7 mouse cellular contexts compared by ENCODE assay signal in genomic region chr10:81106113-81106721, GRCm38 (mm10). TPM values are rescaled to one million over a fixed set of nuclear protein-coding genes. Genes with fewer than 3 reads are reported as not detected.
DNase-seq lines count a peak whose midpoint lies in the region; ATAC-seq and TF ChIP-seq lines count a peak whose summit lies in the region.

No protein-coding gene starts in this region.

- TF ChIP-seq POLR2A in limb, embryonic 14.5 days (IDR thresholded peaks at IDR 0.05; ENCODE audit: borderline replicate concordance, extremely low read depth, insufficient read depth, insufficient read length), result no peak
- TF ChIP-seq POLR2A in spleen, adult 2 months (IDR thresholded peaks at IDR 0.05; ENCODE audit: low read depth, low read length), result no peak

- no peaks in the 10 kb centered on the region for H3K27me3 ChIP-seq in embryonic facial prominence, embryonic 11.5 days (ENCODE audit: control insufficient read depth, insufficient read depth, low read length)
- no peaks in the 10 kb centered on the region for H3K27me3 ChIP-seq in limb, embryonic 14.5 days (ENCODE audit: control insufficient read depth, insufficient read depth, low read length)
- H3K27me3 ChIP-seq in midbrain, embryonic 16.5 days (ENCODE audit: control insufficient read depth, insufficient read depth, low read depth, low read length), result no peaks in the 10 kb centered on the region
- H3K27me3 ChIP-seq in spleen, adult 2 months (ENCODE audit: control insufficient read depth, insufficient read depth, low read length), result no peaks in the 10 kb centered on the region

- under 1% methylated on average over 35 of the region's 35 CpGs for WGBS in embryonic facial prominence, embryonic 11.5 days
- under 1% methylated on average over 34 of the region's 35 CpGs for WGBS in limb, embryonic 14.5 days
- WGBS in midbrain, embryonic 16.5 days, result under 1% methylated on average over 35 of the region's 35 CpGs
- 1% methylated on average over 35 of the region's 35 CpGs for WGBS in spleen, adult 2 months

- no peak for TF ChIP-seq CTCF in spleen, adult 2 months (IDR thresholded peaks at IDR 0.05; ENCODE audit: extremely low read depth, insufficient read depth, insufficient read length, insufficient replicate concordance)

- ATAC-seq in embryonic facial prominence, embryonic 11.5 days (replicated peaks; ENCODE audit: insufficient number of reproducible peaks, low FRiP score, low TSS enrichment, low read depth), result peak; percentile 81
- ATAC-seq in limb, embryonic 14.5 days (ENCODE audit: low FRiP score, low read depth), result peak; percentile 92
- ATAC-seq in midbrain, embryonic 16.5 days, result peak; percentile 86

- peaks cover 5% of the 10 kb centered on the region for H3K4me1 ChIP-seq in embryonic facial prominence, embryonic 11.5 days (ENCODE audit: control insufficient read depth, insufficient read depth, low read length)
- peaks cover 17% of the 10 kb centered on the region for H3K4me1 ChIP-seq in limb, embryonic 14.5 days (ENCODE audit: control insufficient read depth, insufficient read depth, low read length)
- peaks cover 18% of the 10 kb centered on the region for H3K4me1 ChIP-seq in midbrain, embryonic 16.5 days (ENCODE audit: control insufficient read depth, insufficient read depth, low read length)
- H3K4me1 ChIP-seq in spleen, adult 2 months (ENCODE audit: control insufficient read depth, insufficient read depth, insufficient read length), result peaks cover 12% of the 10 kb centered on the region; the same call in 1 of the 2 replicates

- peak overlapping the region; percentile 99 for H3K27ac ChIP-seq in embryonic facial prominence, embryonic 11.5 days (replicated peaks; ENCODE audit: low read depth, low read length)
- peak overlapping the region; percentile 98 for H3K27ac ChIP-seq in limb, embryonic 14.5 days (replicated peaks; ENCODE audit: low read depth, low read length)
- peak overlapping the region; percentile 99 for H3K27ac ChIP-seq in midbrain, embryonic 16.5 days (ENCODE audit: low read length)
- peak overlapping the region; percentile 96 for H3K27ac ChIP-seq in spleen, adult 2 months (ENCODE audit: insufficient read depth, low read length)

- H3K9ac ChIP-seq in embryonic facial prominence, embryonic 11.5 days (replicated peaks; ENCODE audit: low read length), result peak overlapping the region; percentile 96
- H3K9ac ChIP-seq in limb, embryonic 14.5 days (ENCODE audit: low read depth, low read length, severe bottlenecking), result peak overlapping the region; percentile 96
- H3K9ac ChIP-seq in midbrain, embryonic 16.5 days (ENCODE audit: low read depth, low read length), result peak overlapping the region; percentile 100

- peak; percentile 96 for DNase-seq in adrenal gland, postnatal 14 days
- peak; percentile 87 for DNase-seq in embryonic facial prominence, embryonic 11.5 days (ENCODE audit: low spot score)
- DNase-seq in heart, adult 18-20 months, result peak; percentile 84 to 88
- DNase-seq in kidney, adult 18-20 months, result peak; percentile 90
- DNase-seq in limb, embryonic 14.5 days (ENCODE audit: low spot score), result peak; percentile 73
- peak; percentile 57 to 79 for DNase-seq in spleen, adult 2 months (ENCODE audit: low read depth in 1 of 2, low spot score in 2 of 2)

- peaks cover 22% of the 10 kb centered on the region for H3K36me3 ChIP-seq in embryonic facial prominence, embryonic 11.5 days (replicated peaks; ENCODE audit: control insufficient read depth, insufficient read depth, low read depth, low read length)
- peaks cover 34% of the 10 kb centered on the region for H3K36me3 ChIP-seq in limb, embryonic 14.5 days (ENCODE audit: control insufficient read depth, insufficient read depth, low read length)
- peaks cover 16% of the 10 kb centered on the region for H3K36me3 ChIP-seq in midbrain, embryonic 16.5 days (ENCODE audit: control insufficient read depth, insufficient read depth, low read length)
- H3K36me3 ChIP-seq in spleen, adult 2 months (ENCODE audit: control insufficient read depth, insufficient read depth, low read length), result peaks cover 19% of the 10 kb centered on the region

- peak overlapping the region; percentile 97 for H3K4me3 ChIP-seq in embryonic facial prominence, embryonic 11.5 days (ENCODE audit: low read depth, low read length)
- peak overlapping the region; percentile 95 for H3K4me3 ChIP-seq in limb, embryonic 14.5 days (replicated peaks; ENCODE audit: low read length)
- peak overlapping the region; percentile 98 for H3K4me3 ChIP-seq in midbrain, embryonic 16.5 days (ENCODE audit: low read depth, low read length)
- peak overlapping the region; percentile 71 for H3K4me3 ChIP-seq in spleen, adult 2 months (ENCODE audit: extremely low read depth, insufficient read depth, insufficient read length)

- H3K9me3 ChIP-seq in embryonic facial prominence, embryonic 11.5 days (replicated peaks; ENCODE audit: control insufficient read depth, low read length), result no peaks in the 10 kb centered on the region
- H3K9me3 ChIP-seq in limb, embryonic 14.5 days (ENCODE audit: control insufficient read depth, low read length), result no peaks in the 10 kb centered on the region
- no peaks in the 10 kb centered on the region for H3K9me3 ChIP-seq in midbrain, embryonic 16.5 days (replicated peaks; ENCODE audit: control insufficient read depth, low read length, poor library complexity, severe bottlenecking)

- peak overlapping the region; percentile 76 for H3K4me2 ChIP-seq in embryonic facial prominence, embryonic 11.5 days (ENCODE audit: low read depth, low read length)
- H3K4me2 ChIP-seq in limb, embryonic 14.5 days (replicated peaks; ENCODE audit: low read depth, low read length, severe bottlenecking), result peak overlapping the region; percentile 81
- peak overlapping the region; percentile 89 for H3K4me2 ChIP-seq in midbrain, embryonic 16.5 days (ENCODE audit: low read length)

RNA-seq across cellular contexts. Expression of gene Map2k2, which starts 0.5 kb away (rescaled TPM):
- 161 and 163 TPM in 2 replicates for total RNA-seq in adrenal gland, postnatal 14 days (2021)
- 191 and 192 TPM in 2 replicates for polyA plus RNA-seq in embryonic facial prominence, embryonic 11.5 days (2014; fragmentation: Nextera tagmentation; extraction: Ambion mirVana)
- 100 to 1,000 TPM; 118 to 132 TPM for total RNA-seq in heart, adult 18-20 months (2021)
- 165 and 176 TPM in 2 replicates for polyA plus RNA-seq in limb, embryonic 14.5 days (2012; rRNA removed)
- polyA plus RNA-seq in limb, embryonic 14.5 days (2014; fragmentation: Nextera tagmentation; extraction: Ambion mirVana), result 176 and 199 TPM in 2 replicates
- polyA plus RNA-seq in midbrain, embryonic 16.5 days (2015; fragmentation: Nextera tagmentation; extraction: Ambion mirVana), result 227 and 233 TPM in 2 replicates
- polyA plus RNA-seq in spleen, adult 2 months (2012; rRNA removed), result 135 and 201 TPM in 2 replicates

RNA-seq across cellular contexts. Expression of gene Creb3l3, which starts 7.5 kb away (rescaled TPM):
- total RNA-seq in adrenal gland, postnatal 14 days (2021), result 2.5 and 26.5 TPM in 2 replicates
- 0.08 TPM in 2 replicates for polyA plus RNA-seq in embryonic facial prominence, embryonic 11.5 days (2014; fragmentation: Nextera tagmentation; extraction: Ambion mirVana)
- total RNA-seq in heart, adult 18-20 months (2021), result under 1 TPM; 0.31 to 0.74 TPM
- polyA plus RNA-seq in limb, embryonic 14.5 days (2012; rRNA removed), result 0.44 and 0.54 TPM in 2 replicates
- polyA plus RNA-seq in limb, embryonic 14.5 days (2014; fragmentation: Nextera tagmentation; extraction: Ambion mirVana), result 0.58 and 0.74 TPM in 2 replicates
- polyA plus RNA-seq in midbrain, embryonic 16.5 days (2015; fragmentation: Nextera tagmentation; extraction: Ambion mirVana), result 0.24 and 0.33 TPM in 2 replicates
- polyA plus RNA-seq in spleen, adult 2 months (2012; rRNA removed), result 0.27 and 0.32 TPM in 2 replicates

RNA-seq across cellular contexts. Expression of gene Zbtb7a, which starts 28.8 kb away (rescaled TPM):
- 66.9 and 73.8 TPM in 2 replicates for total RNA-seq in adrenal gland, postnatal 14 days (2021)
- polyA plus RNA-seq in embryonic facial prominence, embryonic 11.5 days (2014; fragmentation: Nextera tagmentation; extraction: Ambion mirVana), result 4.9 and 5.5 TPM in 2 replicates
- total RNA-seq in heart, adult 18-20 months (2021), result 10 to 100 TPM; 33.8 to 34.9 TPM
- polyA plus RNA-seq in limb, embryonic 14.5 days (2012; rRNA removed), result 17.7 and 21.0 TPM in 2 replicates
- polyA plus RNA-seq in limb, embryonic 14.5 days (2014; fragmentation: Nextera tagmentation; extraction: Ambion mirVana), result 30.6 and 35.9 TPM in 2 replicates
- polyA plus RNA-seq in midbrain, embryonic 16.5 days (2015; fragmentation: Nextera tagmentation; extraction: Ambion mirVana), result 11.3 and 12.6 TPM in 2 replicates
- polyA plus RNA-seq in spleen, adult 2 months (2012; rRNA removed), result 64.6 and 95.2 TPM in 2 replicates

RNA-seq across cellular contexts. Expression of gene Thop1, which starts 36.4 kb away (rescaled TPM):
- total RNA-seq in adrenal gland, postnatal 14 days (2021), result 56.0 and 60.6 TPM in 2 replicates
- 56.0 and 56.3 TPM in 2 replicates for polyA plus RNA-seq in embryonic facial prominence, embryonic 11.5 days (2014; fragmentation: Nextera tagmentation; extraction: Ambion mirVana)
- 10 to 100 TPM; 12.8 to 14.8 TPM for total RNA-seq in heart, adult 18-20 months (2021)
- polyA plus RNA-seq in limb, embryonic 14.5 days (2012; rRNA removed), result 79.0 and 93.4 TPM in 2 replicates
- polyA plus RNA-seq in limb, embryonic 14.5 days (2014; fragmentation: Nextera tagmentation; extraction: Ambion mirVana), result 52.4 and 54.1 TPM in 2 replicates
- 47.3 and 51.6 TPM in 2 replicates for polyA plus RNA-seq in midbrain, embryonic 16.5 days (2015; fragmentation: Nextera tagmentation; extraction: Ambion mirVana)
- 17.9 and 27.2 TPM in 2 replicates for polyA plus RNA-seq in spleen, adult 2 months (2012; rRNA removed)

RNA-seq across cellular contexts. Expression of gene Sgta, which starts 46.2 kb away (rescaled TPM):
- 212 and 215 TPM in 2 replicates for total RNA-seq in adrenal gland, postnatal 14 days (2021)
- 193 and 218 TPM in 2 replicates for polyA plus RNA-seq in embryonic facial prominence, embryonic 11.5 days (2014; fragmentation: Nextera tagmentation; extraction: Ambion mirVana)
- total RNA-seq in heart, adult 18-20 months (2021), result 100 to 1,000 TPM in 1 of 2 experiments, 10 to 100 TPM in 1; 99.5 to 102 TPM
- polyA plus RNA-seq in limb, embryonic 14.5 days (2012; rRNA removed), result 205 and 263 TPM in 2 replicates
- polyA plus RNA-seq in limb, embryonic 14.5 days (2014; fragmentation: Nextera tagmentation; extraction: Ambion mirVana), result 176 and 192 TPM in 2 replicates
- 324 and 340 TPM in 2 replicates for polyA plus RNA-seq in midbrain, embryonic 16.5 days (2015; fragmentation: Nextera tagmentation; extraction: Ambion mirVana)
- 88.8 and 114 TPM in 2 replicates for polyA plus RNA-seq in spleen, adult 2 months (2012; rRNA removed)

Comparison
In these comparisons a context has a peak if more than half of its experiments do, and no peak if none do; other contexts are left out.
1. Peak in every context shown above with its lines: DNase-seq, ATAC-seq, H3K4me3 ChIP-seq and H3K27ac ChIP-seq.